Mouse (Mus musculus): Measurements from ENCODE around the gene Bhmt2.

GRCm38 (mm10) chr13:93632927-93633326, 41.2 kb downstream of the Bhmt2 start:
- TF ChIP-seq POLR2A (IDR thresholded peaks at IDR 0.05; ENCODE audit: insufficient read depth, low read depth, low read length) (no peak), CTCF (IDR thresholded peaks at IDR 0.05; ENCODE audit: insufficient read depth, low read depth, low read length) (no peak)

Measured in olfactory bulb, adult 2 months (tissue).